Mouse (Mus musculus): ENCODE measurements at regions not wholly inside any gene's neighbourhood (a gene's known extent, or its start where the extent isn't known, plus 50 kb on each side); places are given as distances from the start of the nearest gene placed in this dataset.
A peak's percentile ranks its signal among the peaks of the same experiment; 100 is the strongest.
"Not testable (repeated sequence)": the region's sequence is repeated elsewhere in the genome, so short reads cannot be mapped to it uniquely, and the experiment has no call there.

GRCm38 (mm10) chr7:73201330-73201729 is 174.0 kb upstream of the Rgma start:
- DNase-seq (ENCODE audit: low spot score in 2 of 2): no peak
- intact Hi-C loops (cut with DNase I): no loop called here

- intact Hi-C loops (cut with DNase I): loop anchor here (5.0 kb wide), 1 partner anchor 100 kb away; no protein-coding TSS in a partner anchor
- no peak for DNase-seq (ENCODE audit: low spot score in 2 of 2)
Observed at GRCm38 (mm10) chr7:73206922-73207811, 168.1 kb upstream of the Rgma start.

- DNase-seq (ENCODE audit: low spot score in 2 of 2): no peak
- intact Hi-C loops (cut with DNase I): loop anchor here (5.0 kb wide), 1 partner anchor 99 kb away; no protein-coding TSS in a partner anchor
Observed at GRCm38 (mm10) chr7:73208479-73208816, 166.9 kb upstream of the Rgma start.

GRCm38 (mm10) chr7:73208817-73209602 is 166.3 kb upstream of the Rgma start:
- intact Hi-C loops (cut with DNase I): loop anchor here (5.0 kb wide), 1 partner anchor 98 kb away; no protein-coding TSS in a partner anchor
- DNase-seq (ENCODE audit: low spot score in 2 of 2): peak in 1 of 2 experiments; percentile 31

- no peak for DNase-seq (ENCODE audit: low spot score in 2 of 2)
- intact Hi-C loops (cut with DNase I): no loop called here
Observed at GRCm38 (mm10) chr7:73210078-73210477, 165.2 kb upstream of the Rgma start.

- no peak for DNase-seq (ENCODE audit: low spot score in 2 of 2)
- intact Hi-C loops (cut with DNase I): no loop called here
Observed at GRCm38 (mm10) chr7:73222237-73222915, 152.9 kb upstream of the Rgma start.

- intact Hi-C loops (cut with DNase I): no loop called here
- DNase-seq (ENCODE audit: low spot score in 2 of 2): no peak
Observed at GRCm38 (mm10) chr7:73222929-73223512, 152.3 kb upstream of the Rgma start.

- intact Hi-C loops (cut with DNase I): no loop called here
- DNase-seq (ENCODE audit: low spot score in 2 of 2): peak in 1 of 2 experiments; percentile 34
Observed at GRCm38 (mm10) chr7:73233539-73234158, 141.7 kb upstream of the Rgma start.

DNA sequence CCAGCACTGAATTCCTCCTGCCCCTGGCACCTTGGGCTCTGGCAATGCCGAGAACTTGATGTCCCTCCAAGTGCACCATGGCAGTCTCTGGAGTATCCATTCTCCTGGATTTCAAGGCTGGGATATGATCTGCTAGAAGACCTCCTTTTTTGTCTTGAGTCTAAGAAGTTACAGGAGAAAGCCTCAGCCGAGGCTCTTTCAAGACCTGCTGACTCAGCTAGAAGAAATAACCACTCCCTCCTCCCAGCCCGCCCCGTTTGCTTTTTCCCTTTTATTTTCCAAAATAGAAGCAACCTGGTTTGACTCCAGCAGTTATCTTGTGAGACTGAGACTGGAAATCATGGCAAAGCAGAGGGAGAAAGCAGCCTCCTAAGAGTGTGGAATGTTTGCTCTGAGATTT is 136.8 kb upstream of the Rgma start:
- DNase-seq (ENCODE audit: low spot score in 2 of 2): no peak
- intact Hi-C loops (cut with DNase I): no loop called here

DNA sequence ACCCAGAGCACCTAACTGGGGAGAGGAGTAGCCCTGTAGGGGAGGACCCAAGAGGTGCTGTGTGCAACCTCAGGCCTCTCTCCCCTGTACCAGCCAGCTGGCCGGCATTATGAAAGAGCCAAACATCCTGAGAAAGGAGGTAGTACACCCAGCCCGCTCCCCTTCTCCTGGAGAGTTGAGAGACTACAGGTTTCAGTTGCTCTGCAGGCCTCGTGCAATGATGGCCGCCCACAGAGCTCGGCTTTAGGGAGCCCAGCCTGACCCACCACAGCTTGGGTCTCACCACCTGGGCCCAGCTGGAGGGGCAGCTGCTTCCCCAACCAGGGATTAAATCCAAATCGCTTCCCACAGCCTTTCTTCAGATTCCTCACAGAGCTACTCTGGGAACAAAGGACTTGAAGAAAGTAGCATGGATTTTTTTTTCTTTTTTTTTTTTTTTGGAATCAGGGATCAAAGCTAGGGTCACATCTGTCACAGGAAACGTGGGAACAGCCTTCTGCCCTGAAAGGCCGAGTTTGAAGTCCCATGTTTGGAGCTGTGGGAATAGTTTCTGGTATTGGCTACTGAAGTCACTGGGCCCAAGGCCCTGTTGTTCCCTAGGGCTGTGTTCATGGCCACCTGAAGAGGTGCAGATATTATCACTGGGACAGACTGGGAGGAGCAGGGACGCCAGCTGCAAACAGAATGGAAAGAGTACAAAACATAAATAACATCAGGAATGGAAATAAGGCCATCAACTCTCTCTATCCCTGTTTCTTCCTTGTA is 131.5 kb upstream of the Rgma start:
- no peak for DNase-seq (ENCODE audit: low spot score in 2 of 2)
- intact Hi-C loops (cut with DNase I): no loop called here

GRCm38 (mm10) chr7:73245431-73245830 is 129.9 kb upstream of the Rgma start:
- intact Hi-C loops (cut with DNase I): no loop called here
- DNase-seq (ENCODE audit: low spot score in 2 of 2): no peak

DNA sequence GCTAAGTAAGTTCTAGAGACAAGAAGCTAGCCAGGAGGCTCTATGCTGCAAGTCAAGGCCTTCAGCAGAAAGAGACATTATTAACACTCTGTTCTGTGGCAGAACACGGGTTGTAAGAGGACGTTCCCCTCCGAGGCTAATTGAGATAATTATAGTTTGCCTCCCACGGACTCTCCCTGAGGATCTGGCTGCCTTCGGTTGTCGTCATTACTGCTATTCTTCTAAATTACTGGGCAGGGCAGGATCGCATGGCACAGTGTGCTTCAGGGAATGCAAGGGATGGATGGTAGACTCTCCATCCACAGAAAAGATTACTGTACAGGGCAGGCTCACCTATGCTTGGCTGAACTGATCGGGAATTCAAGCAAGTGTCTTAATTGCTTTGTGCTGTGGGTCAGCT is 124.7 kb upstream of the Rgma start:
- DNase-seq (ENCODE audit: low spot score in 2 of 2): no peak
- intact Hi-C loops (cut with DNase I): no loop called here

GRCm38 (mm10) chr7:73251187-73251740 is 124.0 kb upstream of the Rgma start:
- intact Hi-C loops (cut with DNase I): no loop called here
- no peak for DNase-seq (ENCODE audit: low spot score in 2 of 2)

DNA sequence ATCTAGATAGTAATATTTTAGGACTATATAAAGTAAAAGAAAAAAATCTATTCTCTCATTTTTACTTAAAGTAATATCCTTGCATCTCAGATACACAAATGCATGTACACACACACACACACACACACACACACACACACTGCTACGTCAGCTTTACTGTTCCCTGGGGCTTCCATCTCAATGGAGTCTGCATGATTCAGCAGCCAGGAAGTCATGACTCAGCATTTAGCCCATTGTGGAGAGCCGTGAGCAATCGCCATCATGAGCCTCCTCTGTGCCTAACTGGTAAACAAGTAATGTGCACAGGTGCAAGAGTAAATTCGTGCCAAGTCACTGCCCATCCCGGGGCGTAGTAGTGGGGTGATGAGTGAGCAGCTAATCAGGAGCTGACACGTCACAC is 120.3 kb upstream of the Rgma start:
- intact Hi-C loops (cut with DNase I); DNase-seq (ENCODE audit: low spot score in 2 of 2): not testable (repeated sequence)

DNA sequence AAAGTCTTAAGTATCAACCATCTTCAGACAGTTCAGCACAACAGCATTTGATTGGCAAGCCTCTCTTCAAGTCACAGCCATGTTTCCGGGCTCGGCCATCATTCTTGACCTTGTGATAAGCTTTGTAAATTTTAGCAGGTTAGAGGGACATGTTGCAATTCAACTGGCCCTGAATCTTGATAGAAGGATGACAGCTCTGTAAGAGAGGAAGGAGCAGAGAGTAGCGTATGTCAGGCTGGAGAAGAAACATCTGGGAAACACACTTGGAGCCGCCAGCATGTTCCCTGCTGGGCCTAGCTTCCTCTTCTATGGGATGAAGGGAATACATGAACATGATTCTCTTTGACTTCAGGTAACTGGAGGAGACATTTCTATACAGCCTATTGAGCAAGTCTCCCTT is 115.2 kb upstream of the Rgma start:
- intact Hi-C loops (cut with DNase I): no loop called here
- no peak for DNase-seq (ENCODE audit: low spot score in 2 of 2)

DNA sequence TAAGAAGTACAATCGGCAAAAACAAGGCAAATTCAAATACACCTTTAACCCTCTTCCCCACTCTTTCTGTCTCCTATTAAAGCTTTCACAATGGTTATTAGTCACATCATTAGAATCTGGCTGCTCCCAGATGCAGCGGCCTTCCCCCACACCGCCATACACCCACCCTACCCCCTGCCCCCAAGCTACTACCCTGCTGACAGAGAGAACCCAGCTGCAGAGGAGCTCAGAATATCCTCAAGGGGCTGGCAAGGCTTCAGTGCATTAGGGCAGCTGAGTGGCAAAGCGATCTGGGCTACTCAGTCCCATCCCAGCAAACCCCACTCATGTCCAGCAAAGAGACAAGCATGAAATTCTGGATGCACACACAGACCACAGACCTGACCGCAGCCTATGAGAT is 113.6 kb upstream of the Rgma start:
- intact Hi-C loops (cut with DNase I): no loop called here

GRCm38 (mm10) chr7:73262526-73262925 is 112.8 kb upstream of the Rgma start:
- no peak for DNase-seq (ENCODE audit: low spot score in 2 of 2)
- intact Hi-C loops (cut with DNase I): no loop called here

More for the DNA sequence above, 113.6 kb upstream of the Rgma start:
- no peak for DNase-seq (ENCODE audit: low spot score in 2 of 2)

GRCm38 (mm10) chr7:73269626-73270025 is 105.7 kb upstream of the Rgma start:
- no peak for DNase-seq (ENCODE audit: low spot score in 2 of 2)
- intact Hi-C loops (cut with DNase I): no loop called here
